Mouse (Mus musculus) embryonic facial prominence, embryonic 10.5 days (tissue): ENCODE data around the gene Abcg1. TPM values are rescaled to one million over a fixed set of nuclear protein-coding genes. Genes with fewer than 3 reads are reported as not detected.
A peak's percentile ranks its signal among the peaks of the same experiment; 100 is the strongest.

Experiments used
- DNase-seq: peaks from one replicate; pipeline ENCODE4 v3.0.0-alpha.2; 2017; ENCODE audit warnings: low spot score
- H3K27ac ChIP-seq: fragments of 300-500 bp; sonication (generic); replicated peaks from 2 replicates; pipeline ENCODE4 v1.5.1; 2016; ENCODE audit warnings: mild to moderate bottlenecking
- H3K27me3 ChIP-seq: fragments of 300-500 bp; sonication (generic); replicated peaks from 2 replicates; pipeline ENCODE4 v1.6.1; 2016; ENCODE audit warnings: low read depth, mild to moderate bottlenecking; ENCODE audit not compliant: poor library complexity, severe bottlenecking
- H3K36me3 ChIP-seq: fragments of 300-500 bp; sonication (generic); replicated peaks from 2 replicates; pipeline ENCODE4 v1.6.1; 2016; ENCODE audit warnings: mild to moderate bottlenecking, moderate library complexity
- H3K4me1 ChIP-seq: fragments of 300-500 bp; sonication (generic); 2 replicates; pipeline ENCODE4 v1.6.1; 2016
- H3K4me3 ChIP-seq: fragments of 300-500 bp; sonication (generic); 2 replicates; pipeline ENCODE4 v1.5.1; 2016; ENCODE audit warnings: mild to moderate bottlenecking, moderate library complexity
- H3K9me3 ChIP-seq: fragments of 300-500 bp; sonication (generic); 2 replicates; pipeline ENCODE4 v1.6.1; 2016; ENCODE audit warnings: mild to moderate bottlenecking
- WGBS: fragments of 180-500 bp; shearing (Covaris S2); methylation state at CpG from one replicate; pipeline ENCODE4 v1.1.7; 2016; 5-methylcytosine and 5-hydroxymethylcytosine counted together
- polyA plus RNA-seq: library from polyadenylated mRNA; unstranded; fragments of >200 nt; fragmentation: Nextera tagmentation; extraction: Ambion mirVana; gene quantifications from 2 replicates; pipeline ENCODE4 v1.2.1, GENCODE M21; 2016

Abcg1 gene
- polyA plus RNA-seq, 1 experiment from 2014 or later: 10.1 TPM

DNA sequence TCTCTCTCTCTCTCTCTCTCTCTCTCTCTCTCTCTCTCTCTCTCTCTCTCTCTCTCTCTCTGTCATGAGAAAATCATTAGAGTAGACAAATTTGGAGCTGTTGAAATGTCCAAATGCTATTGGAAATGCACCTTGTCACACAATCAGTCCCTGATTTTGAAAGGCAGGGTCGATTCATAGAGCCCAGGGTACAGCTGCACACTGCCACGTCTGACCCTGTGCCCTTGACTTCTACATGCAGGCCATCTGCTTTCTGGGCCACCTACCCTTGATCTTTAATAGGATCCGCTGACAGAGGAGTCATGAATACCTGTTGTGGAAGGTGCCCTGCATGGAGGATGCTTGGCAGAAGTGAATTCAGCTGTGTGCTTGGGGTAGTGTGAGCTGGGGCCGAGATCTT is 28.1 kb upstream of the Abcg1 start:
- H3K4me1 ChIP-seq: peaks cover 17% of the 10 kb centered on the region
- H3K4me3 ChIP-seq: no peak overlapping the region
- no peak for DNase-seq
- no peaks in the 10 kb centered on the region for H3K27me3 ChIP-seq
- no peak overlapping the region for H3K27ac ChIP-seq
- no peaks in the 10 kb centered on the region for H3K36me3 ChIP-seq
- peaks cover 6% of the 10 kb centered on the region; the same call in 1 of the 2 replicates for H3K9me3 ChIP-seq
- 85% methylated on average over 4 of the region's 4 CpGs for WGBS

DNA sequence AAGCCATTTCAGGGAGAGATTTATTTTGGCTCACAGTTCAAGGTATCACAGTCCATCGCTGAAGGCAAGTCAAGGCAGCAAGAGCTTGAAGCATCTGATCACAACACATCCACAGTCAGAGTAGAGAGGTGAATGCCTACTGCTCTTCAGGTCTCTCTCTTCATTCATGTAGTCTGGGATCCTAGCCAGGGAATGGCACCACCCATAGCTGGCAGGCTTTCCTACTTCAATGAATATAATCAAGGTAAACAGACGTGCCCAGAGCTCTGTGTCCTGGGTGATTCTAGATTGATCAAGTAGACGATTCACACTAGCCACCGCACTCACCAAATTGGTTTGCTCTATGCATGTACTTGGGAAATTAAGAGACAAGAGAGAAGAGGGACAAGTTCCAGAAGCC is 25.1 kb upstream of the Abcg1 start:
- no peak overlapping the region for H3K27ac ChIP-seq
- no peaks in the 10 kb centered on the region for H3K36me3 ChIP-seq
- peaks cover 25% of the 10 kb centered on the region for H3K4me1 ChIP-seq
- DNase-seq: no peak
- no peaks in the 10 kb centered on the region for H3K27me3 ChIP-seq
- 92% methylated on average over 4 of the region's 4 CpGs for WGBS
- H3K4me3 ChIP-seq: no peak overlapping the region
- H3K9me3 ChIP-seq: peaks cover 6% of the 10 kb centered on the region; the same call in 1 of the 2 replicates

DNA sequence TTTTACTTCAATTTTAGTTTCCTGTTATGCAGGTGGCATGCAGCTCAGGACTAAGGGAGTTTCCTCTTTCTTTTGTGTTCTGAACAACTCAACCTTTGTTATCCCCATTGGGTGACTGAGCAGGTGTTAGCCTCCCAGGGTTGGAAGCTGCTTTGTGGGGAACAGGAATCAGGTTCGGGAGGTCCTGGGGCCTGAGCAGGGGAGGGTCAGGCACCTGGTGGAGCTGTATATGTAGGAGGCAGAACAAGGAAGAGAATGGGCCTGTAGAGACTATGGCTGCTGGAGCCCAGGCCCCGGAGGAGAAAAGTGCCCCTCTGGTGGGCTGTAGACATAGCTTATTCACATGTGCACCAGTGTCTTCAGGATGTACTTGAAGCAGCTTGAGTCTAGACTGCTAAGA is 24.2 kb upstream of the Abcg1 start:
- peak overlapping the region; percentile 20; the same call in 1 of the 2 replicates for H3K27ac ChIP-seq
- peaks cover 6% of the 10 kb centered on the region; the same call in 1 of the 2 replicates for H3K9me3 ChIP-seq
- H3K36me3 ChIP-seq: no peaks in the 10 kb centered on the region
- WGBS: 61% methylated on average over 2 of the region's 2 CpGs
- peaks cover 30% of the 10 kb centered on the region for H3K4me1 ChIP-seq
- no peak overlapping the region for H3K4me3 ChIP-seq
- DNase-seq: no peak
- no peaks in the 10 kb centered on the region for H3K27me3 ChIP-seq

DNA sequence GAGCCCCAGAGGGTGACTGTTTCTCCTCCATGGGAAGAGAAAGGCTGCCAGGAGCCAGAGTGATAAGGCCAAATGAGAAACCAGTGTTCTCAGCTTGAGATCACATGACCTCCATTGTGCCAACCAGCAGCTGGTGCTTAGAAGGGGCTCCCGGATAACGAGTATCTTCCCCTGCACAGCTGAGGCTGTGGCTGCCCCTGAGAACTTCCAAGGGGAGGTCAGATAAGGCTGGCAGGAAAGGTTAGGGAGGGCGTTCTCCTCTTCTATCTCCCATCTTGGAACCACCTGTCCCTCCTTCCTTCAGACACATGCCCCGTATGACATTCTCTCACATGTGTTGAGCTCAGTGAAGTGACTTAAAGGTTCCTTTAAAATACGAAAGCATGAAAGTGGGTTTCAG is 23.3 kb upstream of the Abcg1 start:
- WGBS: 57% methylated on average over 5 of the region's 5 CpGs
- Histone ChIP-seq H3K36me3 (no peaks in the 10 kb centered on the region), H3K4me3 (no peak overlapping the region), H3K9me3 (peaks cover 6% of the 10 kb centered on the region; the same call in 1 of the 2 replicates), H3K4me1 (peaks cover 33% of the 10 kb centered on the region), H3K27ac (peak overlapping the region; percentile 20), H3K27me3 (no peaks in the 10 kb centered on the region)
- no peak for DNase-seq

DNA sequence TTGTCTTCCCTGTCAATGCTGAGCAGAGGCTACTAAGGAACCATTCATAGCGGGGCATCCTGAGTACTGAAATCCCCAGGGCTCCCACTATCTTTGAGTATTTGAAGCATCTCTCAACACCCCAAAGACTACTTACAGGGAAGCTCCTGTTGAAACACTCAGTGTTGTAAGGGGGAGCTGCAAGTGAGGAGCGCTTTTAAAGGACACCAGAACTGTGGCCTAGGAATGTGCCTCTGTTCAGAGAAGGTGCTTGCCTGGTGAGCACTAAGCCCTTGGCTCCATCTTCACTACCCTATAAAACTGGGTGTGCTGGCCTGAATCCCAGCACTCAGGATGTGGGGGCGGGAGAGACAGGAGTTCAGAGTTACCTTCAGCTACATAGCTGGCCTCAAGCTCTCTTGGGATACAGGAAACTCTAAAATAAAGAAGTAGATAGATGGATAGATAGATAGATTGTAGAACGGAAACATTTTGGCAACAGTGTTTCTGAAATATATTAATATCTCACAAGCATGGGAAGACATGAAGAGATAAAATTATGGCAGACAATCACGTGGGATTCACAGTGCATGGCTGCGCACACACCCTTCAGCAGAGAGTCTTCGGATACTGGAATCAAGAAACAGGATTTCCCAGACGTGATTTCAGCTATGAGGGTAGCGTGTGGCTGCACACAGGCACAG is 22.7 kb upstream of the Abcg1 start:
- 90% methylated on average over 9 of the region's 9 CpGs for WGBS
- Histone ChIP-seq H3K36me3 (no peaks in the 10 kb centered on the region), H3K27me3 (no peaks in the 10 kb centered on the region), H3K4me1 (peaks cover 34% of the 10 kb centered on the region), H3K9me3 (peaks cover 6% of the 10 kb centered on the region; the same call in 1 of the 2 replicates), H3K4me3 (no peak overlapping the region), H3K27ac (no peak overlapping the region)
- no peak for DNase-seq

DNA sequence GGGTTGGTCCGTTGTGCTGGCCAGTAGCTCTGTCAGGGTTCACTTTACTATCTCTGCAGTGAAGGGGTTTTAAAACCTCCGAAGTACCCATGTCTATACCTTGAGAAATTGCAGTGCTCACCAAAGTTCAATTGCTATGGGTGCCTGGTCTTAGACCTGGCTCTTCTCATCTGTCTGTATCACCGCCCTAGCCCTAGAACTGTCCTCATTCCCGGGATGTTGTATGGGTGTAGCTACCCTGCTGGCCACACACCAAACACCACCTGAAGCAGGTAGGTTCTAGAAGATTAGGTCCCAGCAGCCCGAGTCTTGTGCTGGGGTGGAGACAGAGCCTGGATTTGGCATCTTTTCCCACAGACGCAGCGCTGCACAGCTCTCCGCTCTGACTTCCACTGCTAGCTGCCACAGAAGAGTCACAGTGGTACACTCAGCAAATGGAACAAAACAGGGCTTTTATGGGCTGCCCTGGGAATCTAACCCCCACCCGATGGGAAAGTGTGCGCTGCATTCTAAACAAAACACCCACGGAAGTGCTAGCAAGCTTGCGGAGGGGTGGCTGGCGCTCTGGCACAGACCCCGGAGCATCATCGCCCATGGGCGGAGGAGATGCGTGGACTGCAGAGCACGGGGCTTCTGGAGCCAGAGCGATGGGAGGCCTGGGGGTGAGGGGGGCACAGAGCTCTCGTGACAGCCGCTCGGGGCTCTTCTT is 21.2 kb upstream of the Abcg1 start:
- 0 out of 2 replicates have a peak overlapping the region, but pooled peaks have one; percentile 45 for H3K27ac ChIP-seq
- WGBS: 87% methylated on average over 22 of the region's 22 CpGs
- DNase-seq: no peak

DNA sequence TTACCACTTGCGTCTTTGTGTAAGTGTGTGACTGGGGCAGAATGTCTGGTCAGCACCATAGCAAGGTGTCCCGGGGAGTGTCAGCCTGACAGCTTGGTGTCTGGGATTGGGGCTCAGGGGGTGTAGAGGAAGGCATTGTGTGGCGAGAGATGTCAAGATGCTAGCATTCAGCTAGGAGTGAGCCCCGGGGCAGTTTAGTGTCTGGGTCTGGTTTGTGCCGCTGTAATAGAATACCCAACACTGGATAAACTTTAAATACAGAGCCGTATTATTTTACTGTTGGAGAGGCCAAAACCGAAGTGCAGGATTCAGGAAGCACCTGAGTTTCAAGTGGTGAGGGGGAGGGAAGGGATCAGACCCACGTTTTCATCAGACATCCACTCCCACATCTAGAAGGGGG is 20.1 kb upstream of the Abcg1 start:
- WGBS: 57% methylated on average over 8 of the region's 8 CpGs

More for the DNA sequence above, 21.2 kb upstream of the Abcg1 start:
- Histone ChIP-seq H3K27me3 (no peaks in the 10 kb centered on the region), H3K4me1 (peaks cover 40% of the 10 kb centered on the region), H3K9me3 (peaks cover 6% of the 10 kb centered on the region; the same call in 1 of the 2 replicates), H3K36me3 (no peaks in the 10 kb centered on the region), H3K4me3 (no peak overlapping the region)

DNA sequence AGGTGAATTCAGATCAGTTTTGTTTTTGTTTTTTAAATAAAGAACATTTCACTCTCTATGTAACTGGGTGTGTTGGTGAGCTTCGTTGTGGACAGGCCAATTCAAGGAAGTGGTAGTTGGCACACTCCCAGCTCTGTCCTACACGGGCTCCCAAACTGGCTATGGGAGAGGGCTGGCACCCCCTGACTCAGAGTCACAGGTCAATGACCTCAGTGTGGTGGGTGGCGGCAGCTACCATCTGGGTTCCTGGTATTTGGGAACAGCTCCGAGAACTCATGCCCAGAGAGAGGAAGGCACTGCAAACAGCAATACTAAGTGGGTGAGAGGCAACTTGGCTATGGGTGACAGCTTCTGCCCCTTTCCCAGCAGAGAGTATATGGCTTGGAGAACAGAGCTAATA is 19.1 kb upstream of the Abcg1 start:
- Histone ChIP-seq H3K4me1 (peaks cover 41% of the 10 kb centered on the region), H3K9me3 (no peaks in the 10 kb centered on the region), H3K4me3 (no peak overlapping the region), H3K36me3 (no peaks in the 10 kb centered on the region), H3K27ac (no peak overlapping the region), H3K27me3 (no peaks in the 10 kb centered on the region)
- 89% methylated on average over 4 of the region's 4 CpGs for WGBS
- no peak for DNase-seq

More for the DNA sequence above, 20.1 kb upstream of the Abcg1 start:
- H3K9me3 ChIP-seq: peaks cover 2% of the 10 kb centered on the region; the same call in 1 of the 2 replicates
- peaks cover 40% of the 10 kb centered on the region for H3K4me1 ChIP-seq
- no peak for DNase-seq
- H3K4me3 ChIP-seq: no peak overlapping the region
- no peaks in the 10 kb centered on the region for H3K36me3 ChIP-seq
- H3K27ac ChIP-seq: 0 out of 2 replicates have a peak overlapping the region, but pooled peaks have one; percentile 30
- no peaks in the 10 kb centered on the region for H3K27me3 ChIP-seq

DNA sequence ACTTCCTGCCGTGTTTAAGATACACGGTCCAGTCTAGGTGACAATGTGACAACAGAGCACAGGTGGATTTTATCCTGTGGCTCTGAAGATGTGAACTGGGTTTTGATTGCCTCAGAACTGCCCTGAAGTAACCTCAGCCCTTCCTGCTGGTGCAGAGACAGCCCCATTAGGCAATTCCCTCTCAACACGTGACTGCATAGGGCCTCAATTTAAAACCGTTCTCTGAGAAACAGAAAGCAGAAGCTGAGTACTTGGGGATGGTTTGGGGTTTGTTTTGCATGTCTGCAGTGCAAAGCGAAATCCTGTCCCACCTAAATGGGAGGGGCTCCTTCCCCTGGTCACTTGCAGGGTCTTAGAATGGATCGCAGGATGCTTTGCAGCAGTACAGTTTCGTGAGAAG is 17.8 kb upstream of the Abcg1 start:
- no peak overlapping the region for H3K4me3 ChIP-seq
- no peaks in the 10 kb centered on the region for H3K27me3 ChIP-seq
- no peaks in the 10 kb centered on the region for H3K9me3 ChIP-seq
- H3K4me1 ChIP-seq: peaks cover 29% of the 10 kb centered on the region
- H3K36me3 ChIP-seq: no peaks in the 10 kb centered on the region
- no peak overlapping the region for H3K27ac ChIP-seq
- no peak for DNase-seq
- 70% methylated on average over 7 of the region's 7 CpGs for WGBS

DNA sequence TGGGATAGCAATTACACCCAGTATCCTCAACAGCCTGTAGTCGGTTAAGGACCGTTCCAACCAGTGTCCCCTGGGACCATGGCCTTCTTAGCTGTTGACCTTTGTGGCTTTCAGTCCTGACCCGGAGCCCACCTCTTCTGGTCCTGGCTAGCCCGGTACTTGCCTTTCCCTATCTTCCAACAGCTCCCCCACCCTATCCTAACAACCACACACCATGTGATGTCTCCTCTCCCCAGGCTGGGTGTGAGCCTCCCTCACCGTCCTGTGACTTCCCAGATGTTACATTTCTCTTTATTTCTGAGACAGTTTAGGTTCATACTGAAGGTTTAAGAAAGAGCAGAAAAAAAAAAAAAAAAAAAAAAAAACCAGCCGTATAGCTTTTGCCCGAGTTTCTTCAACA is 17.1 kb upstream of the Abcg1 start:
- no peak overlapping the region for H3K27ac ChIP-seq
- no peaks in the 10 kb centered on the region for H3K36me3 ChIP-seq
- 68% methylated on average over 7 of the region's 7 CpGs for WGBS
- no peaks in the 10 kb centered on the region for H3K9me3 ChIP-seq
- peaks cover 29% of the 10 kb centered on the region for H3K4me1 ChIP-seq
- H3K27me3 ChIP-seq: no peaks in the 10 kb centered on the region
- no peak overlapping the region for H3K4me3 ChIP-seq
- no peak for DNase-seq

DNA sequence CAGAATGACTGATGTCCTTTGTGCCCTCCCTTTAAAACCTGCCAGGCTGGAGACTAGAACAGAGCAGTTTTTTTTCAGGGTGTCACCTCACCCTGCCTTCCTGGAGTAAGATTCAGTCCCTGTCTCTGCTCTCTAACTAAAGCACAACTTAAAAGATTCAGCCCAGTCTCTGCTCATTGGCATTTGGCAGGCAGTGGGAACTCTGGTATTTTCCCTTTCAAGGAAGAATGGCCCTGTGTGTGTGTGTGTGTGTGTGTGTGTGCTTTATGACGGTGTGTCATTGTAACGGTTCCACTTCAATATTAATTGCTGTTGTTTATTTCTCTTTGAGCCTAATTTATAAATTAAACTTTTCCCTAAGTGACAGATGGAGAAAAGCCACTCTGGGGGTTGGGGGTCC is 14.7 kb upstream of the Abcg1 start:
- no peaks in the 10 kb centered on the region for H3K36me3 ChIP-seq
- WGBS: 71% methylated on average over 2 of the region's 2 CpGs
- H3K9me3 ChIP-seq: no peaks in the 10 kb centered on the region
- no peak overlapping the region for H3K4me3 ChIP-seq
- no peaks in the 10 kb centered on the region for H3K27me3 ChIP-seq
- no peak for DNase-seq
- H3K27ac ChIP-seq: no peak overlapping the region
- peaks cover 16% of the 10 kb centered on the region for H3K4me1 ChIP-seq

DNA sequence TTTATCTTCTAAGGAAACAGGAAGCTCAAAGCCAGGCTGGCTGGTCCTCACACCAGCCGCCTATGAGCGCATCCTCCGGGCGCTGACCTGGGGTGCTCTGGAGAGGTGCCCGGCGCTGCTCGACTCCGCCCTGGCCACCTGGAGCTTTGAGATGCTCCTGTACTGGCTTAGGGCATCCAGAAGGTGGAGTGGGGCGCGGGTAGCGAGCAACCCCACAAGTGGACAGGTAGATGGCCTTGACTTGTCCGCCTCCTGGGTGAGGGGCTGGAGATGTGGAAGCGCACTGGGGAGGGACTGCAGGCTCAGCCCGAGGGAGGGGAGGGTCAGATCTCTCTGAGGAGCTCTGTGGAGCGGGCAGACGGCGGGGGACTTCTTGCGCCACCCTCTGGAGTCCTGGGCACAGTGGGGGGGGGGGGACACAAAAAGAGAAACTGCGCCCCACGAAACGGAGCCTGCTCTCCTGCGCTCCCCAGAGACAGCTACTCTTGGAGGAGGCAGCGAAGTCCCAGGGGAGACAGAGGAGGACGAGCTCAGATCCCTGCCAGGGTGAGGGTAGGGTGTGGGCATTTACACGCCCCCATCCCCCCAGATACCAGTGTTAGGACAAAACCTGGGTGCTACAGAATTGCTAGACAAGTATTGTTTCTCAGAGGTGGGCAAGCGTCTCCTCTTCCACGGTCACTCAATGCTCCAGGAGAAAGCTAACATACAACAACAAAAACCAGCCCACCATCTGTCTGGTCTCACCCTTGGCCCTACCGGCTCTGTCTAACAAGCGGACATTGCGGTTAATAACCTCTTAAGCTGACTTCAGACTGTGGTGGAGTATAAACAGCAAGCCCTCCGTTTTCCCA is 643 bp downstream of the Abcg1 start:
- 2% methylated on average over 31 of the region's 31 CpGs for WGBS
- Histone ChIP-seq H3K27me3 (peaks cover 64% of the 10 kb centered on the region), H3K4me3 (peak overlapping the region; percentile 66), H3K9me3 (peaks cover 13% of the 10 kb centered on the region), H3K4me1 (peaks cover 47% of the 10 kb centered on the region), H3K36me3 (no peaks in the 10 kb centered on the region), H3K27ac (peak overlapping the region; percentile 72)
- DNase-seq: no peak
